Comparison of ENCODE assay signal across 20 mouse cellular contexts in the genomic region with DNA sequence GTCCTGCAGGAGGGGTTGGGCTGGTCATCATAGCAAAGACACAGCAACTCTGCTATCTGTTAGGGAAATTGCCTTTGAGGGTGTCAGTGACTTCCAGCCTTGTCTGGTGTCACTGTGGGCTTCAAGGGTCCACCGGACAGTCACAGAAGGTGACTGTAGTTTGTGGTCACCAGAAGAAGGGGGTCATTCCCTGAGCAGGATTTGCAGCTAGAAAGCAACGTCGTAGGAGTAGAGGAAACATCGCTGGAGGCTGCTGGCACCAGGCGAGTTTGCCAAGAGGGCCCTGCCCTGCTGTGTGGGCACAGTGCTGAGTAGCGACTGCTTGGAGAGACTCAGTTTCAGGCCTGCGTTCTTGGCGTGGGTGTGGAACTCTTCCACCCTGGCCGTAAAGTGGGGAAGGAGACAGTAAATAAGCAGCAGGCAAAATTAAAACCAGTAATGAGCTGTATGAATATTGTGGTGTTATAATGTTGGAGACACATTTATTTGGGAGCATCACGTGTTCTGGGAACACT.
"Had no signal": no experiment of that assay in that cellular context is flagged by ENCODE, and none has a peak within 500 bp of the region (broad histone marks: within the 10 kb centered on the region; RNA-seq: fewer than 3 reads in every experiment).

No protein-coding gene starts in this region.

- H3K9ac ChIP-seq: limb, embryonic 12.5 days; limb, embryonic 15.5 days; liver, embryonic 14.5 days; liver, postnatal 0 days; lung, embryonic 14.5 days; neural tube, embryonic 12.5 days; stomach, embryonic 15.5 days had no signal

- H3K4me1 ChIP-seq: neural tube, embryonic 12.5 days; stomach, embryonic 15.5 days had no signal

- DNase-seq: kidney, adult 2 months; kidney, postnatal 4 days; liver, postnatal 0 days; lung, embryonic 14.5 days; midbrain, embryonic 14.5 days; right cerebral cortex, postnatal 14 days; spleen, adult 18-20 months; thymus, postnatal 25 days had no signal

- H3K4me3 ChIP-seq: left cerebral cortex, adult 2 months; limb, embryonic 12.5 days; limb, embryonic 15.5 days; neural tube, embryonic 12.5 days; stomach, embryonic 15.5 days had no signal

- ATAC-seq: intestine, postnatal 0 days; liver, postnatal 0 days; lung, postnatal 0 days had no signal

- H3K36me3 ChIP-seq: limb, embryonic 12.5 days; limb, embryonic 15.5 days; neural tube, embryonic 12.5 days; stomach, embryonic 15.5 days had no signal

- H3K4me2 ChIP-seq: limb, embryonic 12.5 days; limb, embryonic 15.5 days; liver, embryonic 11.5 days; lung, embryonic 14.5 days; midbrain, embryonic 11.5 days; neural tube, embryonic 12.5 days; stomach, embryonic 15.5 days had no signal

- H3K27me3 ChIP-seq: limb, embryonic 12.5 days; limb, embryonic 15.5 days; neural tube, embryonic 12.5 days; stomach, embryonic 15.5 days had no signal

- H3K9me3 ChIP-seq: limb, embryonic 12.5 days; limb, embryonic 15.5 days; neural tube, embryonic 12.5 days; stomach, embryonic 15.5 days had no signal

- H3K27ac ChIP-seq: kidney, postnatal 0 days; left cerebral cortex, adult 2 months; limb, embryonic 12.5 days; limb, embryonic 15.5 days; liver, embryonic 14.5 days; macrophage; neural tube, embryonic 12.5 days; stomach, embryonic 15.5 days had no signal
